Mouse (Mus musculus) neutrophil, adult 83 days (primary cell): Measurements from ENCODE around the gene Snurf. TPM values are rescaled to one million over a fixed set of nuclear protein-coding genes. Genes with fewer than 3 reads are reported as not detected.

Experiments
- total RNA-seq, 2 experiments: library from RNA; stranded (reverse); gene quantifications; one replicate each; pipeline ENCODE4 v1.2.4; 2023

Snurf gene
- not detected for total RNA-seq

DNA sequence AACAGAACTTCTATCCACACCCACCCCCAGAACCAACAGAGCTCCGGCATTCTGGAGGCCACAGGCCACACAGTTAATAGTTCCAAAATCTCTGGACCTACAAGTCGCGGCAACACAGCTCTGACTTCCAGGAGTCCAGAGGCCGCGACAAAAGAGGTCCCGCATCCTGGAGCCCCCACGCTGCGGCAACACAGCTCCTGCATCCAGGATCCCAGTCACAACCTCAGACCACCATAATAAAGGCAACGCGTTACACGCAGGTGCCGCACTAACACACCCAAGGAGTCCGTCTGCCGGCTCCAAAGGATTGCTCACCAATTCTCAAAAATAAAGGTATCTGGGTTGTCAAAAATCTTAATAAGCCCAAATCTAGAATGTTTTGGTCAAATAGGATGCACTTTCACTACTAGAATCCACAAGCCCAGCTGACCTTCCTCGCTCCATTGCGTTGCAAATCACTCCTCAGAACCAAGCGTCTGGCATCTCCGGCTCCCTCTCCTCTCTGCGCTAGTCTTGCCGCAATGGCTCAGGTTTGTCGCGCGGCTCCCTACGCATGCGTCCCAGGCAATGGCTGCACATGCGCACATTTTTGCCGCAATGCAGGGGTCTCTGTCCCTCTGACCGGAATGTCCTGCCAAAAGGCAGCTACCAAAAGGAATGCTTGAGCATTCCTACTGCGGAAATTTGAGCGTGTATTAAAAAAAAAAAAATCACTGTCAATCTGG lies at the start of gene Snurf, which contains the start of gene Gm38393:
Gene Snurf, minus strand, starts transcription at position 444 of the 725 bp plus-strand sequence.
Gene Gm38393, minus strand, starts transcription at position 459 of the 725 bp plus-strand sequence.

Other genes with a start within 250 kb of the Snurf start
- gene Gm38393, start within 50 bp of the Snurf start, total RNA-seq: under 1 TPM in 1 of 2 experiments, not detected in 1; 0.15 TPM
- gene Snrpn, start 135.2 kb upstream of the Snurf start, total RNA-seq: not detected